Mouse (Mus musculus) intestine, postnatal 0 days (tissue): ENCODE data around the gene Mob3b. TPM values are rescaled to one million over a fixed set of nuclear protein-coding genes. Genes with fewer than 3 reads are reported as not detected.

Experiments used
- ATAC-seq: fragments of 200-750 bp; cut with Nextera tagmentation; 2 replicates; pipeline ENCODE4 v1.8.0; 2017; ENCODE audit warnings: mild to moderate bottlenecking, moderate TSS enrichment, moderate library complexity
- H3K27ac ChIP-seq: fragments of 300-500 bp; sonication (generic); 2 replicates; pipeline ENCODE4 v1.5.1; 2014; ENCODE audit warnings: mild to moderate bottlenecking, low read depth, low read length, moderate library complexity
- H3K27me3 ChIP-seq: fragments of 300-500 bp; sonication (generic); replicated peaks from 2 replicates; pipeline ENCODE4 v1.6.1; 2014; ENCODE audit warnings: low read length, mixed read lengths; ENCODE audit not compliant: control insufficient read depth, insufficient read depth
- H3K36me3 ChIP-seq: fragments of 300-500 bp; sonication (generic); 2 replicates; pipeline ENCODE4 v1.6.1; 2014; ENCODE audit warnings: mild to moderate bottlenecking, moderate library complexity; ENCODE audit not compliant: control insufficient read depth, insufficient read depth
- H3K4me1 ChIP-seq: fragments of 300-500 bp; sonication (generic); replicated peaks from 2 replicates; pipeline ENCODE4 v1.6.1; 2014; ENCODE audit warnings: antibody characterized with exemption, low read length, mixed read lengths; ENCODE audit not compliant: control insufficient read depth, insufficient read depth
- H3K4me2 ChIP-seq: fragments of 300-500 bp; sonication (generic); replicated peaks from 2 replicates; pipeline ENCODE4 v1.6.1; 2014; ENCODE audit warnings: low read depth, mild to moderate bottlenecking, moderate library complexity
- H3K4me3 ChIP-seq: fragments of 300-500 bp; sonication (generic); 2 replicates; pipeline ENCODE4 v1.5.1; 2014; ENCODE audit warnings: low read depth, low read length
- H3K9ac ChIP-seq: fragments of 300-500 bp; sonication (generic); 2 replicates; pipeline ENCODE4 v1.6.1; 2014; ENCODE audit warnings: mild to moderate bottlenecking, low read depth, low read length
- H3K9me3 ChIP-seq: fragments of 300-500 bp; sonication (generic); 2 replicates; pipeline ENCODE4 v1.6.1; 2016; ENCODE audit warnings: mixed run types; ENCODE audit not compliant: control insufficient read depth
- CTCF ChIP-seq: sonication (generic); IDR thresholded peaks from 2 replicates; pipeline ENCODE4 v1.5.1; 2016; ENCODE audit warnings: low read depth, mild to moderate bottlenecking, control low read depth, antibody characterized with exemption, moderate library complexity
- WGBS: fragments of 180-500 bp; shearing (Covaris S2); extraction: QIAGEN DNeasy Blood & Tissue Kit; methylation state at CpG from one replicate; pipeline ENCODE4 v1.1.7; 2014; 5-methylcytosine and 5-hydroxymethylcytosine counted together
- polyA plus RNA-seq: library from polyadenylated mRNA; unstranded; fragments of >200 nt; fragmentation: Nextera tagmentation; extraction: Ambion mirVana; gene quantifications from 2 replicates; pipeline ENCODE4 v1.2.1, GENCODE M21; 2015

Gene Mob3b
- polyA plus RNA-seq, 1 experiment from 2014 or later = 21.0 TPM

- Histone ChIP-seq H3K9me3 (no peaks in the 10 kb centered on the region), H3K4me1 (no peaks in the 10 kb centered on the region), H3K9ac (no peak overlapping the region), H3K4me2 (no peak overlapping the region), H3K27me3 (no peaks in the 10 kb centered on the region), H3K36me3 (no peaks in the 10 kb centered on the region), H3K27ac (no peak overlapping the region), H3K4me3 (no peak overlapping the region)
- TF ChIP-seq CTCF = no peak
- no peak for ATAC-seq
- WGBS = 86% methylated on average over 6 of the region's 6 CpGs
Observed at GRCm38 (mm10) chr4:34967541-34967940, 189.7 kb downstream of the Mob3b start.

- Histone ChIP-seq H3K27ac (no peak overlapping the region), H3K4me2 (no peak overlapping the region), H3K9me3 (no peaks in the 10 kb centered on the region), H3K36me3 (no peaks in the 10 kb centered on the region), H3K9ac (no peak overlapping the region), H3K4me1 (no peaks in the 10 kb centered on the region), H3K27me3 (no peaks in the 10 kb centered on the region), H3K4me3 (no peak overlapping the region)
- TF ChIP-seq CTCF = no peak
- ATAC-seq = no peak
- WGBS = 66% methylated on average over 8 of the region's 8 CpGs
Observed at GRCm38 (mm10) chr4:34966336-34966957, 190.8 kb downstream of the Mob3b start.

GRCm38 (mm10) chr4:34964906-34965305 lies 192.4 kb downstream of the Mob3b start:
- WGBS = 32% methylated on average over 10 of the region's 10 CpGs

GRCm38 (mm10) chr4:34963999-34964398 lies 193.3 kb downstream of the Mob3b start:
- ATAC-seq = no peak
- H3K4me3 ChIP-seq = no peak overlapping the region
- H3K9me3 ChIP-seq = no peaks in the 10 kb centered on the region
- H3K36me3 ChIP-seq = no peaks in the 10 kb centered on the region
- no peaks in the 10 kb centered on the region for H3K4me1 ChIP-seq
- H3K27me3 ChIP-seq = no peaks in the 10 kb centered on the region
- TF ChIP-seq CTCF = no peak
- no peak overlapping the region for H3K4me2 ChIP-seq
- H3K9ac ChIP-seq = no peak overlapping the region
- WGBS = 71% methylated on average over 13 of the region's 13 CpGs
- no peak overlapping the region for H3K27ac ChIP-seq

More at GRCm38 (mm10) chr4:34964906-34965305, 192.4 kb downstream of the Mob3b start:
- H3K4me1 ChIP-seq = no peaks in the 10 kb centered on the region
- H3K27me3 ChIP-seq = no peaks in the 10 kb centered on the region
- no peak overlapping the region for H3K27ac ChIP-seq
- no peak for TF ChIP-seq CTCF
- ATAC-seq = no peak
- H3K4me2 ChIP-seq = no peak overlapping the region
- no peak overlapping the region for H3K4me3 ChIP-seq
- H3K9me3 ChIP-seq = no peaks in the 10 kb centered on the region
- H3K9ac ChIP-seq = no peak overlapping the region
- H3K36me3 ChIP-seq = no peaks in the 10 kb centered on the region

- Histone ChIP-seq H3K9me3 (no peaks in the 10 kb centered on the region), H3K27me3 (no peaks in the 10 kb centered on the region), H3K36me3 (no peaks in the 10 kb centered on the region), H3K9ac (no peak overlapping the region), H3K4me2 (no peak overlapping the region), H3K4me1 (no peaks in the 10 kb centered on the region), H3K4me3 (no peak overlapping the region), H3K27ac (no peak overlapping the region)
- TF ChIP-seq CTCF = peak; percentile 81
- 78% methylated on average over 15 of the region's 15 CpGs for WGBS
- ATAC-seq = no peak
Observed at GRCm38 (mm10) chr4:34960781-34961560, 196.3 kb downstream of the Mob3b start.

- Histone ChIP-seq H3K4me2 (no peak overlapping the region), H3K9me3 (no peaks in the 10 kb centered on the region), H3K27me3 (no peaks in the 10 kb centered on the region), H3K4me3 (no peak overlapping the region), H3K27ac (no peak overlapping the region), H3K9ac (no peak overlapping the region), H3K4me1 (no peaks in the 10 kb centered on the region), H3K36me3 (no peaks in the 10 kb centered on the region)
- TF ChIP-seq CTCF = no peak
- ATAC-seq = no peak
- 82% methylated on average over 6 of the region's 6 CpGs for WGBS
Observed at GRCm38 (mm10) chr4:34959477-34959876, 197.8 kb downstream of the Mob3b start.
